Mouse (Mus musculus) liver, adult (tissue): Measurements from ENCODE around the gene Atp6v1g1.

Source experiments
- GATA4 ChIP-seq: IDR thresholded peaks from 2 replicates; pipeline ENCODE4 v1.6.1; 2014; ENCODE audit warnings: mild to moderate bottlenecking, low read length; ENCODE audit not compliant: insufficient replicate concordance

Atp6v1g1 gene

GRCm38 (mm10) chr4:63557124-63558059 is 12.8 kb downstream of the Atp6v1g1 start:
- no peak for TF ChIP-seq GATA4

- TF ChIP-seq GATA4 = no peak
These were observed 14.0 kb downstream of the Atp6v1g1 start, which contains the start of gene Tmem268 for GRCm38 (mm10) chr4:63558407-63559081. TSS of gene Tmem268 (plus strand) at chr4:63558781.

- TF ChIP-seq GATA4 = no peak
These were observed 14.6 kb downstream of the Atp6v1g1 start for GRCm38 (mm10) chr4:63559127-63559697.

- TF ChIP-seq GATA4 = no peak
These were observed 15.5 kb downstream of the Atp6v1g1 start for GRCm38 (mm10) chr4:63560079-63560478.

- no peak for TF ChIP-seq GATA4
These were observed 17.5 kb downstream of the Atp6v1g1 start for GRCm38 (mm10) chr4:63561861-63562675.

- no peak for TF ChIP-seq GATA4
These were observed 18.2 kb downstream of the Atp6v1g1 start for GRCm38 (mm10) chr4:63562742-63563141.

- no peak for TF ChIP-seq GATA4
These were observed 23.3 kb downstream of the Atp6v1g1 start for GRCm38 (mm10) chr4:63567712-63568390.

- no peak for TF ChIP-seq GATA4
These were observed 24.8 kb downstream of the Atp6v1g1 start for GRCm38 (mm10) chr4:63569322-63569721.

GRCm38 (mm10) chr4:63570208-63570781 is 25.7 kb downstream of the Atp6v1g1 start:
- no peak for TF ChIP-seq GATA4

- TF ChIP-seq GATA4 = no peak
These were observed 28.0 kb downstream of the Atp6v1g1 start for GRCm38 (mm10) chr4:63572621-63573020.

GRCm38 (mm10) chr4:63579649-63580048 is 35.1 kb downstream of the Atp6v1g1 start:
- no peak for TF ChIP-seq GATA4

GRCm38 (mm10) chr4:63580078-63580477 is 35.5 kb downstream of the Atp6v1g1 start:
- TF ChIP-seq GATA4 = no peak

GRCm38 (mm10) chr4:63582580-63582979 is 38.0 kb downstream of the Atp6v1g1 start:
- TF ChIP-seq GATA4 = no peak

GRCm38 (mm10) chr4:63585216-63585615 is 40.6 kb downstream of the Atp6v1g1 start:
- no peak for TF ChIP-seq GATA4

- no peak for TF ChIP-seq GATA4
These were observed 41.7 kb downstream of the Atp6v1g1 start for GRCm38 (mm10) chr4:63586240-63586639.
